Mouse (Mus musculus) neural tube, embryonic 12.5 days (tissue): ENCODE results near the gene Setd7. TPM values are rescaled to one million over a fixed set of nuclear protein-coding genes. Genes with fewer than 3 reads are reported as not detected.

Source experiments
- ATAC-seq: fragments of 200-750 bp; cut with Nextera tagmentation; 2 replicates; pipeline ENCODE4 v1.8.0; 2017; ENCODE audit warnings: low read depth, mild to moderate bottlenecking, moderate TSS enrichment, moderate library complexity; ENCODE audit not compliant: low FRiP score
- H3K27ac ChIP-seq: fragments of 300-500 bp; sonication (generic); 2 replicates; pipeline ENCODE4 v1.5.1; 2016
- H3K27me3 ChIP-seq: fragments of 300-500 bp; sonication (generic); replicated peaks from 2 replicates; pipeline ENCODE4 v1.6.1; 2016; ENCODE audit warnings: mild to moderate bottlenecking
- H3K36me3 ChIP-seq: fragments of 300-500 bp; sonication (generic); 2 replicates; pipeline ENCODE4 v1.6.1; 2016; ENCODE audit warnings: mild to moderate bottlenecking
- H3K4me1 ChIP-seq: fragments of 300-500 bp; sonication (generic); 2 replicates; pipeline ENCODE4 v1.6.1; 2016
- H3K4me2 ChIP-seq: fragments of 300-500 bp; sonication (generic); replicated peaks from 2 replicates; pipeline ENCODE4 v1.6.1; 2016; ENCODE audit warnings: mild to moderate bottlenecking
- H3K4me3 ChIP-seq: fragments of 300-500 bp; sonication (generic); 2 replicates; pipeline ENCODE4 v1.5.1; 2016
- H3K9ac ChIP-seq: fragments of 300-500 bp; sonication (generic); 2 replicates; pipeline ENCODE4 v1.6.1; 2016; ENCODE audit warnings: mild to moderate bottlenecking
- H3K9me3 ChIP-seq: fragments of 300-500 bp; sonication (generic); 2 replicates; pipeline ENCODE4 v1.6.1; 2016; ENCODE audit warnings: mild to moderate bottlenecking
- WGBS: fragments of 180-500 bp; shearing (Covaris S2); methylation state at CpG from one replicate; pipeline ENCODE4 v1.1.7; 2016; 5-methylcytosine and 5-hydroxymethylcytosine counted together
- polyA plus RNA-seq: library from polyadenylated mRNA; unstranded; fragments of >200 nt; fragmentation: Nextera tagmentation; extraction: Ambion mirVana; gene quantifications from 2 replicates; pipeline ENCODE4 v1.2.1, GENCODE M21; 2016

Setd7 gene
- polyA plus RNA-seq, 1 experiment from 2014 or later, result 3.7 TPM

DNA sequence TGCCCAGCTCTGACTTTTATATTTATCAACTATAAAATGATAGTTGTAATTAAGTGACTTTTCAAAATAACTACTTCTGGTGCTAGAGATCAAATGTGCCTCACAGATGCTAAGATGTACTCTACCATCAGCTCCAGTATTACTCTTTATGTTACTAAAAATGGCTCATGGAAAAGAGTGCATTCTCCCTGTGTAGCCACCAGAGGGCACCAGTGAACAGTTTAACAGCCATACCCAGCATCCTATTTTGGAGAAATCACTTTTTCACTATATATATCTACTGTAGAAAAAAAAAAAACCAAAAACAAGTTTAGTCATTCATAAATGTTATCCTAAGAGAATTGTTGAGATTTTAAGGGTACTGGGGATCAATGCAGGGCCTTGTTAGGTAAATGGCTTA, 79.6 kb downstream of the Setd7 start:
- ATAC-seq, result no peak
- H3K27ac ChIP-seq, result no peak overlapping the region

DNA sequence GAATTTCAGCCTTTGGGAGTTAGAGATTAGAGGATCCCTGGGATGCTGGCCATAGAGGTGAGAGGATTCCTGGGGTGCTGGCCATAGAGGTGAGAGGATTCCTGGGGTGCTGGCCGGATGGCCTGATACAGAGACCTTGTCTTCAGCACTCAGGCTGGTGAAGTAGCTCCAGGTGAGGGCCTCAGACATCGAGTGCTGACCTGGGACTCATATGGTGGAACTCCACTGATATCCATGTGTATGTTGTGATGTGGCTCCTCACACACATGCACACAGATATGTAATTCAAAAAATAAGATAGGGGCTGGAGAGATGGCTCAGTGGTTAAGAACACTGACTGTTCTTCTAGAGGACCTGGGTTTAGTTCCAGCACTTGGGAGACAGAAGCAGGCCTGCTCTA, 80.8 kb downstream of the Setd7 start:
- no peak overlapping the region for H3K4me2 ChIP-seq
- H3K27ac ChIP-seq, result no peak overlapping the region
- no peak overlapping the region for H3K4me3 ChIP-seq
- 65% methylated on average over 2 of the region's 2 CpGs for WGBS
- H3K36me3 ChIP-seq, result peaks cover 5% of the 10 kb centered on the region; the same call in 1 of the 2 replicates
- H3K27me3 ChIP-seq, result no peaks in the 10 kb centered on the region
- H3K9ac ChIP-seq, result no peak overlapping the region
- H3K4me1 ChIP-seq, result peaks cover 12% of the 10 kb centered on the region
- H3K9me3 ChIP-seq, result no peaks in the 10 kb centered on the region
- ATAC-seq, result no peak

More for the DNA sequence above, 79.6 kb downstream of the Setd7 start:
- Histone ChIP-seq H3K4me3 (no peak overlapping the region), H3K27me3 (no peaks in the 10 kb centered on the region), H3K36me3 (peaks cover 4% of the 10 kb centered on the region; the same call in 1 of the 2 replicates), H3K9me3 (no peaks in the 10 kb centered on the region), H3K9ac (no peak overlapping the region), H3K4me1 (peaks cover 22% of the 10 kb centered on the region), H3K4me2 (no peak overlapping the region)

DNA sequence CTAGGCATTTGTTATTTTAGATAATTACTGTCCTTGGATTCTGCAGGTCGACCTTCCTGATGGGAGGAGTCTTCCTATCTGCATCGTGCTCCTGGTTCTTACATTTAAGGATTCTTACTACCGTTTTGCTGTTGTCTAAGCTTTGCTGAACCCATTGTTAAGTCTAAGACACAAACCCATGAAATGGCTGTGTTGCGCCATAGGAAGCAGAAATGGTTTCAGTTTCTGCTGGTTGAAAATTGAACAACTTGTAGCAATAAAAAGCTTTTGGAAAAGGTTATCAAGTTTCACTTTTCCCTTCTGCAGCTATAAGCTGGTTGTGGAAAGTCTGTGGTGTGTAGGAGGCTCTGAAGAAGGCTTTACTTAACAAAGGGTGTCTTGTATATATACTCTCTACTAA, 85.0 kb downstream of the Setd7 start:
- no peaks in the 10 kb centered on the region for H3K9me3 ChIP-seq
- H3K27ac ChIP-seq, result no peak overlapping the region
- 82% methylated on average over 4 of the region's 4 CpGs for WGBS
- H3K36me3 ChIP-seq, result peaks cover 34% of the 10 kb centered on the region
- H3K4me2 ChIP-seq, result no peak overlapping the region
- no peak overlapping the region for H3K4me3 ChIP-seq
- no peak overlapping the region for H3K9ac ChIP-seq
- ATAC-seq, result no peak
- no peaks in the 10 kb centered on the region for H3K27me3 ChIP-seq
- no peaks in the 10 kb centered on the region for H3K4me1 ChIP-seq

DNA sequence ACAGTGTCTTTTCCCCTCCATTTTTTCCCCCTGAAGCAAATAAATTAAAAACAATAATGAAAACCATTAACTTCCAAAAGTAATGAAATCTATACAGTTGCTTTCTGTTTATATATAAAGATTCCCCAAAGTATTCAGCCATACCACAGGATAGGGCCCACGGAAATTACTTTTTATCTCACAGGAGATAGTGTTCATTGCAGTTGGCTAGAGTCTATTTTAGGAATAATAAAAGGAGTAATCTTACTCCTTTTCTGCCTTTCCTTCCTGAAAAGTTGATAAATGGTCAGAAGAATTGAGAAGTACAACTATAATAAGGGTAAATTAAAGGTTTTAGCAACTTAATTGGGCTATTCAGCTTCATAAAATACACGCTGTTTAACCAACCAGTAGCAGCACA, 92.1 kb downstream of the Setd7 start:
- H3K36me3 ChIP-seq, result peaks cover 75% of the 10 kb centered on the region
- 93% methylated on average over 2 of the region's 2 CpGs for WGBS

More for the DNA sequence above, 92.1 kb downstream of the Setd7 start:
- Histone ChIP-seq H3K9ac (no peak overlapping the region), H3K27ac (no peak overlapping the region), H3K4me2 (no peak overlapping the region), H3K4me3 (no peak overlapping the region), H3K4me1 (no peaks in the 10 kb centered on the region), H3K27me3 (no peaks in the 10 kb centered on the region), H3K9me3 (no peaks in the 10 kb centered on the region)
- no peak for ATAC-seq

Other genes with a start within 250 kb of the Setd7 start
- 41.2 and 57.2 TPM in 2 replicates for gene Elf2, start 220.2 kb downstream of the Setd7 start, polyA plus RNA-seq
- gene Mgarp, start 164.1 kb downstream of the Setd7 start, polyA plus RNA-seq, result 2.4 and 2.5 TPM in 2 replicates
- gene Ndufc1, start 151.9 kb downstream of the Setd7 start, polyA plus RNA-seq, result 723 and 776 TPM in 2 replicates
- gene Naa15, start 145.7 kb downstream of the Setd7 start, polyA plus RNA-seq, result 57.4 and 65.9 TPM in 2 replicates
- gene Rab33b, start 77.0 kb downstream of the Setd7 start, polyA plus RNA-seq, result 16.9 and 19.4 TPM in 2 replicates
- 1.3 and 1.5 TPM in 2 replicates for gene Mgst2, start 99.5 kb upstream of the Setd7 start, polyA plus RNA-seq